Mouse (Mus musculus): ENCODE data around the gene Gan. TPM values are rescaled to one million over a fixed set of nuclear protein-coding genes. Genes with fewer than 3 reads are reported as not detected.

The Gan gene
- polyA plus RNA-seq, 1 experiment from 2014 or later, result 0.63 TPM

DNA sequence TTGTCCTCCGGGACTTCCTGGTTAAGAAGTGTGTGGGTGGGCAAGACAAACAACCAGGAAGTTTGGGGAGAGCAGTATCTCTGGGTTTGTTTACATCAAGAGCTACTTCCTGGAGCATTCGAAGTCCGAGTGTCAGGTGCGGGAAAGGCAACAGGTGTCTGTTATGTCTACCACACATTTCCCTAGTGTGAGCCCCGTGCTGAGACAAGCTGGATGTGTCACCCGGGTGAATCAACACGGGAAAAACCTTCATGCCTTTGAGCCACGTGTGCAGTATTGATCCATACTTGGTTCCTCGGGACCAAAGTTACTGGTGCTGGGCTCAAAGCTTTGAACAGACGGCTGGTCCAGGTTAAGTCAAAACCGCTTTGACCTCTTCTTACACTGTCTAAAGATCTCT lies 20.6 kb upstream of the Gan start:
- H3K4me3 ChIP-seq (ENCODE audit: low read depth, low read length), result no peak overlapping the region
- H3K9ac ChIP-seq (ENCODE audit: low read depth, low read length), result no peak overlapping the region
- no peak overlapping the region for H3K27ac ChIP-seq (ENCODE audit: low read length)
- no peaks in the 10 kb centered on the region for H3K36me3 ChIP-seq (ENCODE audit: control insufficient read depth, insufficient read depth)
- H3K4me2 ChIP-seq (ENCODE audit: low read depth, low read length), result 0 out of 2 replicates have a peak overlapping the region, but pooled peaks have one; percentile 13
- no peaks in the 10 kb centered on the region; the same call in 1 of the 2 replicates for H3K4me1 ChIP-seq (ENCODE audit: control insufficient read depth, low read depth, low read length)
- no peak for ATAC-seq (ENCODE audit: low read depth)
- no peaks in the 10 kb centered on the region for H3K9me3 ChIP-seq (replicated peaks; ENCODE audit: control insufficient read depth, low read length)
- WGBS (ENCODE audit: insufficient replicate concordance), result 31% methylated on average over 11 of the region's 11 CpGs
- no peaks in the 10 kb centered on the region for H3K27me3 ChIP-seq (ENCODE audit: control insufficient read depth, insufficient read depth, low read depth, low read length)

DNA sequence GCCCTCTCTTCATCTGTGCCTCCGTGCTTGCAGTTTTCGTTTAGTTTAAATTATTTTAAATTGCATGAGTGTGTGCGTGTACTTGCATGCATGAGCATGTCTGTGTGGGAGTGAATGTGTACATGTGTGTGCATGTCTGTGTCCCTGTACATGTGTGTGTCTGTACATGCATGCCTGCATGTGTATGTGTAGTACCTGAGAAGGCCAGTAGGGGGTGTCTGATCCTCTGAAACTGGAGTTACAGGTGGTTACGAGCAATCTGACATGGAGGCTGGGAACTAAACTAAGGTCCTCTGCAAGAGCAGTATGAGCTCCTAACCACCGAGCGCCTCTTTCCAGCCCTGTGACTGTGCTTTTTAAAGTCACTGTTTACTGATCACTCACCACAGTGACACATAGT lies 9.4 kb upstream of the Gan start:
- Histone ChIP-seq H3K4me2 (ENCODE audit: low read depth, low read length) (no peak overlapping the region), H3K4me3 (ENCODE audit: low read depth, low read length) (no peak overlapping the region), H3K4me1 (ENCODE audit: control insufficient read depth, low read depth, low read length) (no peaks in the 10 kb centered on the region), H3K9me3 (replicated peaks; ENCODE audit: control insufficient read depth, low read length) (peaks cover 2% of the 10 kb centered on the region; the same call in 1 of the 2 replicates), H3K27ac (ENCODE audit: low read length) (no peak overlapping the region), H3K36me3 (ENCODE audit: control insufficient read depth, insufficient read depth) (no peaks in the 10 kb centered on the region), H3K27me3 (ENCODE audit: control insufficient read depth, insufficient read depth, low read depth, low read length) (no peaks in the 10 kb centered on the region; the same call in 1 of the 2 replicates), H3K9ac (ENCODE audit: low read depth, low read length) (no peak overlapping the region)
- ATAC-seq (ENCODE audit: low read depth), result no peak
- 82% methylated on average over 6 of the region's 6 CpGs for WGBS (ENCODE audit: insufficient replicate concordance)

DNA sequence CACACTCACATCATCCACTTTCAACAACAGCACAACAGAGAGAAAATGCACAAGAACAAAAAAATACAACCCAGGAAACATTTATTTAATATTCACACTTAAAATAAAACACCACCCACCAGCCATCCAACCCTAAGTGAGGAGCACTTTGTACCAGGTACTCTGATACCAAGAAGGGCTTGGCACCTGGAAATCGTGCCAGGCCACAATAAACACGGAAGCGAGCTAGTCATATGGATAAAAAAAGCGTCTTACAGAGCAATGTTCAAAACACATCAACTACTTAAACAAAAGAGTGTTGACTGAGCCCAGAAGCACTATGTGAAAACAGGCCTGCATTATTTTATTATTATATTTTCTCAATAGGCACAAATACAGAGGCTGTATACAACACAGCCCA lies 1.8 kb upstream of the Gan start:
- H3K4me3 ChIP-seq (ENCODE audit: low read depth, low read length), result no peak overlapping the region
- H3K4me2 ChIP-seq (ENCODE audit: low read depth, low read length), result no peak overlapping the region

DNA sequence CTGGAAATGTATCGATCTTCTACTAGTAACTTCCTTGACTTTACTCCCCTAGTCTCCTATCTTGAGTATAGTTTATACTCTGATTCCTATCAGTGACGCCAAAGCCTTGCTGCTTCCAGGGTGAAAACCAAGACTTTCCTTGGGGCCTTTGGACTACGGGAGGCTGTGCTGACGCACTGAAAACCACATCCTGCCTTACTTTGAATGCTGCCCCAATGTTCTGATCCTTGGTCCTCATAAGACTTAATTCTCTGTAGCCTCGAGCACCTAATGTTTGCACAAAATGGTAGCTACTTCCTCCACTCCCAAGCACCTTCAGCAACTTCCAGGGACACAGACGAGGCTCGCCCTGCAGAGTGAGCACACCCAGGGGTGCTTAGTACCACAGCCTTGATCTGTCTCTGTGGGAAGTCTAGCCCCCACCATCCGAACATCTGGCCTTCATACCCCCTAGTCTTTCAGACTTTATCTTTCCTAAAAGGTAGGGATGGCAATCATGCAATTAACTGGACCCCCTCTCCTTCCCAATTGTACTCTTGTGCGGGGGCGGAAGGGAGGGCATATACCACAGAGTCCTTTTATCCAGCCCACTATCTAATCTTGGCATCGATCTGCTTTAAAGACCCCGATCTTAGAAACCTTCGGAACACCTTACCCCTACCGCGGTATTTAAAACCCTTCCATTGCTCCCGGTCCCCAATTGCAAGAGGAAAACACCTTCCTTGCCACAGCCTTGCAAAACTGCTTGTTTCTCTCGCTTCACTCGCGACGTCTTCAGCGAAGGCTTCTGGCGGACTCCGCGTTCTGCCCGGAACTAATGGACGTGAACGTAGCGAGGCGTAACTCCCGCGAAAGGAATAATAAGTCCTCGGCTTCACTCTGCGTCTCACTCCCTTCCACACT lies 818 bp upstream of the Gan start:
- ATAC-seq (ENCODE audit: low read depth), result no peak
- WGBS (ENCODE audit: insufficient replicate concordance), result 5% methylated on average over 33 of the region's 33 CpGs
- Histone ChIP-seq H3K36me3 (ENCODE audit: control insufficient read depth, insufficient read depth) (no peaks in the 10 kb centered on the region), H3K9ac (ENCODE audit: low read depth, low read length) (peak overlapping the region; percentile 78), H3K9me3 (replicated peaks; ENCODE audit: control insufficient read depth, low read length) (no peaks in the 10 kb centered on the region), H3K4me3 (ENCODE audit: low read depth, low read length) (peak overlapping the region; percentile 91), H3K4me2 (ENCODE audit: low read depth, low read length) (peak overlapping the region; percentile 82), H3K4me1 (ENCODE audit: control insufficient read depth, low read depth, low read length) (peaks cover 24% of the 10 kb centered on the region), H3K27me3 (ENCODE audit: control insufficient read depth, insufficient read depth, low read depth, low read length) (no peaks in the 10 kb centered on the region), H3K27ac (ENCODE audit: low read length) (peak overlapping the region; percentile 57)

More for the DNA sequence above, 1.8 kb upstream of the Gan start:
- 81% methylated on average over 4 of the region's 4 CpGs for WGBS (ENCODE audit: insufficient replicate concordance)
- Histone ChIP-seq H3K27me3 (ENCODE audit: control insufficient read depth, insufficient read depth, low read depth, low read length) (no peaks in the 10 kb centered on the region), H3K9me3 (replicated peaks; ENCODE audit: control insufficient read depth, low read length) (no peaks in the 10 kb centered on the region), H3K9ac (ENCODE audit: low read depth, low read length) (no peak overlapping the region), H3K36me3 (ENCODE audit: control insufficient read depth, insufficient read depth) (no peaks in the 10 kb centered on the region), H3K27ac (ENCODE audit: low read length) (no peak overlapping the region), H3K4me1 (ENCODE audit: control insufficient read depth, low read depth, low read length) (peaks cover 24% of the 10 kb centered on the region)
- ATAC-seq (ENCODE audit: low read depth), result no peak

DNA sequence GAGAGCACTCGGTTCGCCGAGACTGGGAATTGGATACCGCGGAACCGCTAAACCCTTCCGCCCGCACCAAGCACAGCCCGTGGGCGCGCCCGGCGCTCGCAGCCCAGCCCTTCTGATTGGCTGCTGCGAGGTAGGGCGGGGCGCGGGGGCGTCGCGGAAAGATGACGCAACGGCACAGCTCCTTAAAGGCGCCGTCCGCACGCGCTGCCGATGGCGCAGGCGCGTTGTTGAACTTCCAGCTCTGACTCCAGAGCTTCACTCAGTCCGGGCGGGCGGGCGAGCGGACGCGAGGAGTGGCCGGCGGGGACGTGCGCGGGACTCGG lies 205 bp upstream of the Gan start:
- WGBS (ENCODE audit: insufficient replicate concordance), result under 1% methylated on average over 44 of the region's 45 CpGs
- peak overlapping the region; percentile 91 for H3K4me2 ChIP-seq (ENCODE audit: low read depth, low read length)
- peak overlapping the region; percentile 92 for H3K9ac ChIP-seq (ENCODE audit: low read depth, low read length)
- H3K27me3 ChIP-seq (ENCODE audit: control insufficient read depth, insufficient read depth, low read depth, low read length), result no peaks in the 10 kb centered on the region
- H3K36me3 ChIP-seq (ENCODE audit: control insufficient read depth, insufficient read depth), result no peaks in the 10 kb centered on the region
- H3K4me3 ChIP-seq (ENCODE audit: low read depth, low read length), result peak overlapping the region; percentile 91
- H3K4me1 ChIP-seq (ENCODE audit: control insufficient read depth, low read depth, low read length), result peaks cover 24% of the 10 kb centered on the region
- H3K27ac ChIP-seq (ENCODE audit: low read length), result peak overlapping the region; percentile 88
- no peaks in the 10 kb centered on the region for H3K9me3 ChIP-seq (replicated peaks; ENCODE audit: control insufficient read depth, low read length)
- peak; percentile 94 for ATAC-seq (ENCODE audit: low read depth)

DNA sequence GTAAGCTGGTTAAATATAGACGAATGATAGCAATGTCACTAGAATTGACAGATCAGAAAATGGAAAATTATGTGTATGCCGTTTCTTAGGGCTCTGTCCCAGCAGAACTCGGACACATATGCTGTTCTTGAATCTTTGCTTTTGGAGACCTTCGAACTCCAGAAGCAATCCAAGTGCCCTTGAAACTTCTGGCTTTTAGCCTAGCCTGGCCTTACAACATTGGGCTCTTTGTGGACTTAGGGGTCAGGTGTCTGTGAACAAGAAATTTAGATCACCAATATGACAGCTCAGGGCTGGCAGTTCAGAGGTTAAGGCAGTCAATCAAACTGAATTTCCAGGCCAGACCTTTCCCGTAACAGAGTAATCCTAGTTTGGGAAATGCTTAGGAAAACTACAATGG lies 1.1 kb downstream of the Gan start:
- H3K9ac ChIP-seq (ENCODE audit: low read depth, low read length), result peak overlapping the region; percentile 92; the same call in 1 of the 2 replicates
- no peak for ATAC-seq (ENCODE audit: low read depth)
- no peaks in the 10 kb centered on the region for H3K36me3 ChIP-seq (ENCODE audit: control insufficient read depth, insufficient read depth)
- no peak overlapping the region for H3K27ac ChIP-seq (ENCODE audit: low read length)
- H3K4me2 ChIP-seq (ENCODE audit: low read depth, low read length), result peak overlapping the region; percentile 91
- no peaks in the 10 kb centered on the region for H3K27me3 ChIP-seq (ENCODE audit: control insufficient read depth, insufficient read depth, low read depth, low read length)
- WGBS (ENCODE audit: insufficient replicate concordance), result 53% methylated on average over 5 of the region's 5 CpGs
- peaks cover 24% of the 10 kb centered on the region for H3K4me1 ChIP-seq (ENCODE audit: control insufficient read depth, low read depth, low read length)
- peak overlapping the region; percentile 91 for H3K4me3 ChIP-seq (ENCODE audit: low read depth, low read length)
- no peaks in the 10 kb centered on the region for H3K9me3 ChIP-seq (replicated peaks; ENCODE audit: control insufficient read depth, low read length)

DNA sequence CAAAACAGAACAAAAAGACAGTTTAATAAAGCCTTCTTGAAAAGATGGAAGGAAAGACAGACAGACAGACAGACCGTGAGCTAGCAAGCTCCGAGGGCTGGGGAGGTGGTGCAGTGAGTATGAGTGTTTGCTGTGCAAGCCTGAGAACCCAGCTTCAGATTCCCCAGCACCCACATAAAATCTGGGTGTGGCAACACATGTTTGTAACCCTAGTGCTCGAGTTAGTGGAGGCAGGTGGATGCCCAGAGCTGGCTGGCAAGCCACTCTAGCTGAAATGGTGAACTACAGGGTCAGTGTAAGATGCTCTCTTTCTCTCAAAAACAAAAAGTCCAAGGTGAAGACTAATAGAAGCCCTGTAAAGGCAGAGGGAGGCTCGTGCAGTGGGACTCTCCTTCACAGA lies 7.0 kb downstream of the Gan start:
- ATAC-seq (ENCODE audit: low read depth), result no peak
- no peak overlapping the region for H3K27ac ChIP-seq (ENCODE audit: low read length)
- H3K36me3 ChIP-seq (ENCODE audit: control insufficient read depth, insufficient read depth), result no peaks in the 10 kb centered on the region
- H3K4me1 ChIP-seq (ENCODE audit: control insufficient read depth, low read depth, low read length), result peaks cover 19% of the 10 kb centered on the region
- no peaks in the 10 kb centered on the region for H3K27me3 ChIP-seq (ENCODE audit: control insufficient read depth, insufficient read depth, low read depth, low read length)
- no peak overlapping the region for H3K9ac ChIP-seq (ENCODE audit: low read depth, low read length)
- WGBS (ENCODE audit: insufficient replicate concordance), result 65% methylated on average over 4 of the region's 4 CpGs
- H3K9me3 ChIP-seq (replicated peaks; ENCODE audit: control insufficient read depth, low read length), result no peaks in the 10 kb centered on the region
- no peak overlapping the region for H3K4me3 ChIP-seq (ENCODE audit: low read depth, low read length)
- no peak overlapping the region for H3K4me2 ChIP-seq (ENCODE audit: low read depth, low read length)

DNA sequence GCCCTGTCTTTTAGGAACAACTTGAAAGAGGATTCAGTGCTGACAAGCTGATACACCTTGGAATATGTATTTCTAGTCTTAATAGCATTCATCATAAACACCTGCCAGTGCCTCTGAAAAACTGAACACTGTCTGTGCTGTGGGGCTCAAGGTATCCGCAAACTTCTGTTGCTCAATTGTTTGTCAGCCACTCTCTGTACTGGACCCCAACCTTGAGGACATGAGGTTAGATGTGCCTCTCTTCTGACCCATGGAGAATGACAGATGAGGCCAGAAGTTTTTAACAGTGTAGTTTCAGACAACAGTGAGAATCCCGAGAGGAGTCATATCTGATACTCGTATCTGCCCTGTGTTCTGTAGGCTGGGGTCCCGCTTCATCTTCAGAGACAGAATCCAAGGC lies 7.6 kb downstream of the Gan start:
- Histone ChIP-seq H3K9me3 (replicated peaks; ENCODE audit: control insufficient read depth, low read length) (no peaks in the 10 kb centered on the region), H3K27ac (ENCODE audit: low read length) (no peak overlapping the region), H3K4me1 (ENCODE audit: control insufficient read depth, low read depth, low read length) (peaks cover 19% of the 10 kb centered on the region), H3K36me3 (ENCODE audit: control insufficient read depth, insufficient read depth) (no peaks in the 10 kb centered on the region), H3K4me2 (ENCODE audit: low read depth, low read length) (no peak overlapping the region), H3K9ac (ENCODE audit: low read depth, low read length) (no peak overlapping the region), H3K4me3 (ENCODE audit: low read depth, low read length) (no peak overlapping the region), H3K27me3 (ENCODE audit: control insufficient read depth, insufficient read depth, low read depth, low read length) (no peaks in the 10 kb centered on the region)
- 74% methylated on average over 4 of the region's 4 CpGs for WGBS (ENCODE audit: insufficient replicate concordance)
- ATAC-seq (ENCODE audit: low read depth), result peak; percentile 62; the same call in 1 of the 2 replicates

DNA sequence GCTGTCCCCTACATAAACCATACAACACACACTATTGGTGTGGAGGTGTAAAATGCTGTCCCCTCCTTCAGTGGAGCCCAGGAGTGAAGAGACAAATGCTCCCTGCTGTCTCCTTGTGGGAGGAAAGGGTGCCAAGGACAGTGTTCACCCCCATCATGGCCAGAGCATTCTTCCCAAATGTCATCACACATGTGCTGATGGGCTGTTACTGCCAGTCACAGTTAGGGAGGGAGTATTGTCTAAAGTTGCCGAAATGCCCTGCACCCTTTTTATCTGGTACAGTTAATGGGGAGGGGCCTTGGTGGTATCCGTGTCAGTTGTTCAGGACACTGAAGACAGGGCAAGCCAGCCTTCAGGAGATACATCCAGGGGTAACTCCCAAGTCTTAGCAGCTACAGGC lies 8.6 kb downstream of the Gan start:
- no peak for ATAC-seq (ENCODE audit: low read depth)
- Histone ChIP-seq H3K4me3 (ENCODE audit: low read depth, low read length) (no peak overlapping the region), H3K9me3 (replicated peaks; ENCODE audit: control insufficient read depth, low read length) (no peaks in the 10 kb centered on the region), H3K36me3 (ENCODE audit: control insufficient read depth, insufficient read depth) (no peaks in the 10 kb centered on the region), H3K27me3 (ENCODE audit: control insufficient read depth, insufficient read depth, low read depth, low read length) (no peaks in the 10 kb centered on the region), H3K4me2 (ENCODE audit: low read depth, low read length) (no peak overlapping the region), H3K4me1 (ENCODE audit: control insufficient read depth, low read depth, low read length) (peaks cover 19% of the 10 kb centered on the region), H3K27ac (ENCODE audit: low read length) (no peak overlapping the region), H3K9ac (ENCODE audit: low read depth, low read length) (no peak overlapping the region)
- WGBS (ENCODE audit: insufficient replicate concordance), result 59% methylated on average over 2 of the region's 2 CpGs

Measured in liver, embryonic 16.5 days (tissue).